Mouse (Mus musculus) C2C12 (cell line): ENCODE results near the gene Nufip1.

Source experiments
- CEBPB ChIP-seq: IDR thresholded peaks from one replicate; pipeline ENCODE4 v1.6.1; 2011; ENCODE audit warnings: low read depth, mild to moderate bottlenecking, control low read depth, moderate library complexity
- CTCF ChIP-seq: IDR thresholded peaks from one replicate; pipeline ENCODE4 v1.5.1; 2011; ENCODE audit not compliant: control insufficient read depth, insufficient read depth, insufficient read length
- MAX ChIP-seq: IDR thresholded peaks from one replicate; pipeline ENCODE4 v1.6.1; 2011; ENCODE audit warnings: mild to moderate bottlenecking, control low read depth
- MYOG ChIP-seq: IDR thresholded peaks from one replicate; pipeline ENCODE4 v1.6.1; 2011; ENCODE audit not compliant: control insufficient read depth, insufficient read length; ENCODE audit errors: extremely low read depth
- USF1 ChIP-seq: IDR thresholded peaks from one replicate; pipeline ENCODE4 v1.6.1; 2011; ENCODE audit warnings: low read depth, mild to moderate bottlenecking, control low read depth, moderate library complexity

- TF ChIP-seq CTCF (no peak), MAX (no peak), MYOG (no peak), USF1 (no peak), CEBPB (peak; percentile 98)
Measured at GRCm38 (mm10) chr14:76099543-76099942, 11.1 kb upstream of the Nufip1 start.
